In the genomic region with DNA sequence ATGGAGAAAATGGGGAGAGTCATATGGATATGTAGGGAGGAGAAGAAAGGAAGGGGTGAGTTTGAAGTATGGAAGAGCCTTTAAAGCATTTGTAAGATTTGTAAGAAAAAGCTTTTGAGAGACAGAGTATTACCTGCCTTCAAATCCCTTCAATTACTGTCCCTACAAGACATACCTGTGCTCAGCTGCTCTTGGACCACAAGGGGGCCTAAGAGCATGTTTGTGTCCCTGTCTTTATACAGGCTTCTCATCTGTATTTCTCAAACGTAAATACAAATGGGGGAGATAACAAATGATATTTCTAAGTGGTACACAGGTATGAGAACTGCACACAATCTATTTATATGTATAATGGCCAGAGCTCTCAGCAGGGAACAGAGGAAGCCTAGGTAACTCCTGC, we compare ENCODE assay signal across 12 mouse cellular contexts.
DNase-seq lines count a peak whose midpoint lies in the region; ATAC-seq and TF ChIP-seq lines count a peak whose summit lies in the region.
"Had no signal": no experiment of that assay in that cellular context is flagged by ENCODE, and none has a peak within 500 bp of the region (broad histone marks: within the 10 kb centered on the region; RNA-seq: fewer than 3 reads in every experiment).

No protein-coding gene starts in this region.

- no peak overlapping the region for H3K4me3 ChIP-seq in layer of hippocampus, adult 2 months
- no peak overlapping the region for H3K4me3 ChIP-seq in E14TG2a.4 (replicated peaks; ENCODE audit: low read length)
- H3K4me3 ChIP-seq in midbrain, embryonic 14.5 days (replicated peaks; ENCODE audit: low read depth, low read length): no peak overlapping the region
- H3K4me3 ChIP-seq: intestine, embryonic 15.5 days; limb, embryonic 13.5 days; midbrain, embryonic 15.5 days had no signal

- no peak overlapping the region for H3K9ac ChIP-seq in midbrain, embryonic 14.5 days (replicated peaks; ENCODE audit: low read length)
- H3K9ac ChIP-seq: intestine, embryonic 15.5 days; limb, embryonic 13.5 days; midbrain, embryonic 15.5 days had no signal

- no peaks in the 10 kb centered on the region for H3K27me3 ChIP-seq in E14TG2a.4 (ENCODE audit: insufficient read depth, low read length)
- H3K27me3 ChIP-seq in midbrain, embryonic 14.5 days (ENCODE audit: control insufficient read depth, insufficient read depth, low read length): no peaks in the 10 kb centered on the region
- H3K27me3 ChIP-seq: intestine, embryonic 15.5 days; limb, embryonic 13.5 days; midbrain, embryonic 15.5 days had no signal

- H3K9me3 ChIP-seq in E14TG2a.4 (ENCODE audit: low read length): no peaks in the 10 kb centered on the region
- H3K9me3 ChIP-seq in midbrain, embryonic 14.5 days (ENCODE audit: control insufficient read depth, low read length): no peaks in the 10 kb centered on the region
- H3K9me3 ChIP-seq: intestine, embryonic 15.5 days; limb, embryonic 13.5 days; midbrain, embryonic 15.5 days had no signal

- no peak overlapping the region for H3K27ac ChIP-seq in layer of hippocampus, adult 2 months
- H3K27ac ChIP-seq in midbrain, embryonic 14.5 days (replicated peaks; ENCODE audit: low read depth, low read length): no peak overlapping the region
- H3K27ac ChIP-seq: intestine, embryonic 15.5 days; limb, embryonic 13.5 days; midbrain, embryonic 15.5 days had no signal

- 48% methylated on average over 1 of the region's 1 CpGs for WGBS in midbrain, embryonic 14.5 days

- H3K4me1 ChIP-seq in E14TG2a.4 (replicated peaks; ENCODE audit: low read depth, low read length): no peaks in the 10 kb centered on the region
- no peaks in the 10 kb centered on the region for H3K4me1 ChIP-seq in midbrain, embryonic 14.5 days (ENCODE audit: control insufficient read depth, insufficient read depth, low read length)
- H3K4me1 ChIP-seq: intestine, embryonic 15.5 days; limb, embryonic 13.5 days; midbrain, embryonic 15.5 days had no signal

- H3K36me3 ChIP-seq in E14TG2a.4 (ENCODE audit: insufficient read depth, low read length): no peaks in the 10 kb centered on the region
- no peaks in the 10 kb centered on the region for H3K36me3 ChIP-seq in midbrain, embryonic 14.5 days (ENCODE audit: control insufficient read depth, insufficient read depth, low read length)
- H3K36me3 ChIP-seq: intestine, embryonic 15.5 days; limb, embryonic 13.5 days; midbrain, embryonic 15.5 days had no signal

- TF ChIP-seq CTCF in layer of hippocampus, adult 2 months (conservative IDR thresholded peaks at IDR 0.05): peak; percentile 63
- TF ChIP-seq CTCF in E14TG2a.4 (conservative IDR thresholded peaks at IDR 0.05; ENCODE audit: low read length): 0 out of 2 replicates have a peak, but pooled peaks have one; percentile 9
- TF ChIP-seq CTCF in brain, embryonic 14.5 days (IDR thresholded peaks at IDR 0.05; ENCODE audit: borderline replicate concordance, extremely low read depth, insufficient read depth, insufficient read length): peak; percentile 34; the same call in 1 of the 2 replicates

- TF ChIP-seq POLR2A in brain, embryonic 14.5 days (IDR thresholded peaks at IDR 0.05; ENCODE audit: borderline replicate concordance, extremely low read depth, insufficient read depth, insufficient read length, poor library complexity, severe bottlenecking): no peak

- no peak for DNase-seq in frontal cortex, postnatal 14 days (ENCODE audit: low spot score in 2 of 2)
- DNase-seq in layer of hippocampus, adult 2 months (ENCODE audit: low spot score in 2 of 2): no peak
- no peak for DNase-seq in layer of hippocampus, adult 18-20 months (ENCODE audit: low spot score in 2 of 2)
- peak; percentile 15 for DNase-seq in brain, embryonic 14.5 days (ENCODE audit: low read depth)
- DNase-seq in midbrain, embryonic 14.5 days: no peak
- DNase-seq: cerebellum, adult 11 months; right cerebral cortex, postnatal 25 days had no signal

- ATAC-seq in frontal cortex, adult (ENCODE audit: low TSS enrichment): peak; percentile 57; the same call in 1 of the 2 replicates
- no peak for ATAC-seq in midbrain, embryonic 14.5 days (ENCODE audit: low FRiP score, low TSS enrichment)
- ATAC-seq: intestine, embryonic 15.5 days; midbrain, embryonic 15.5 days had no signal

- H3K4me2 ChIP-seq in midbrain, embryonic 14.5 days (ENCODE audit: low read length): no peak overlapping the region
- H3K4me2 ChIP-seq: intestine, embryonic 15.5 days; limb, embryonic 13.5 days; midbrain, embryonic 15.5 days had no signal

Comparison
In these comparisons a context has a peak if more than half of its experiments do, and no peak if none do; other contexts are left out.
1. CTCF ChIP-seq: peak in every context shown above with its lines; median percentile 63 in layer of hippocampus, adult 2 months; 34 in brain, embryonic 14.5 days; 9 in E14TG2a.4.